Mouse (Mus musculus) kidney, adult 2 months (tissue): Measurements from ENCODE around the gene Gm11146. TPM values are rescaled to one million over a fixed set of nuclear protein-coding genes. Genes with fewer than 3 reads are reported as not detected.

Experiments
- DNase-seq: peaks from one replicate; pipeline ENCODE4 v3.0.0; 2021
- H3K27ac ChIP-seq: fragments of 200-500 bp; 2 replicates; pipeline ENCODE4 v1.5.1; 2012; ENCODE audit warnings: low read depth, low read length, control low read depth, inconsistent platforms; ENCODE audit not compliant: insufficient read depth
- H3K27me3 ChIP-seq: fragments of 200-500 bp; replicated peaks from 2 replicates; pipeline ENCODE4 v1.6.1; 2012; ENCODE audit warnings: mild to moderate bottlenecking, moderate library complexity, low read length, inconsistent platforms; ENCODE audit not compliant: control insufficient read depth, insufficient read depth
- H3K36me3 ChIP-seq: fragments of 200-500 bp; 2 replicates; pipeline ENCODE4 v1.6.1; 2012; ENCODE audit warnings: mild to moderate bottlenecking, moderate library complexity, low read length, inconsistent platforms; ENCODE audit not compliant: control insufficient read depth, insufficient read depth
- H3K4me1 ChIP-seq: fragments of 200-500 bp; 2 replicates; pipeline ENCODE4 v1.6.1; 2011; ENCODE audit warnings: low read length; ENCODE audit not compliant: control insufficient read depth, insufficient read depth
- H3K4me3 ChIP-seq: fragments of 200-500 bp; 2 replicates; pipeline ENCODE4 v1.5.1; 2011; ENCODE audit warnings: mild to moderate bottlenecking, low read depth, low read length, control low read depth; ENCODE audit not compliant: insufficient read depth
- CTCF ChIP-seq: fragments of 200-500 bp; conservative IDR thresholded peaks from 2 replicates; pipeline ENCODE4 v1.5.1; 2011; ENCODE audit warnings: low read depth, mild to moderate bottlenecking, control low read depth, low read length, moderate library complexity, mixed read lengths; ENCODE audit not compliant: insufficient read depth, insufficient read length
- POLR2A ChIP-seq: fragments of 200-500 bp; IDR thresholded peaks from one replicate; pipeline ENCODE4 v1.6.1; 2011; ENCODE audit warnings: low read depth, low read length, control low read depth
- WGBS: fragments of 180-500 bp; shearing (Covaris S2); methylation state at CpG from one replicate; pipeline ENCODE4 v1.1.7; 2018; 5-methylcytosine and 5-hydroxymethylcytosine counted together
- polyA plus RNA-seq: library from polyadenylated mRNA; depleted of rRNA; stranded (reverse); fragments of >200 nt; gene quantifications from 2 replicates; pipeline ENCODE4 v1.2.3, GENCODE M21; 2012

Gm11146 gene
- polyA plus RNA-seq, 1 experiment: not detected

DNA sequence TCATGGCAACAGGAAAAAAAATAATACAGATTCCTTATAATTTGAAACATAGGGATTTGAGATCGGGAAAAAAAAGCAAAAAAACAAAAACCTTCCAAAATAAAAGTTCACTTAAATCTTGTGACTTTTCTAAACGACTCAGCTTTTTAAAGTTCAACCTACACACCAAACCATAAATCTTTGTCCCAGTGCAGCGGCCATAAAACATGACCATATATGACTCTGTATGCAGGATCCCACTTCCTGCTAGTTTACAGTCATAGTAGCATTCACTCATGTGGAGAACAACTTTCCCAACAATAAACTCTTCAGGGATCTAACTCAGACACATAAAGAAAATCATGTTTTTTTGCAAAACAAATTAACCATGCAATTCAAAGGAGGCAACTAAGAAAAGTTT lies 39.0 kb downstream of the Gm11146 start:
- H3K4me3 ChIP-seq: no peak overlapping the region
- no peaks in the 10 kb centered on the region for H3K27me3 ChIP-seq
- no peak for DNase-seq
- TF ChIP-seq POLR2A (no peak), CTCF (no peak)
- H3K27ac ChIP-seq: no peak overlapping the region
- H3K36me3 ChIP-seq: no peaks in the 10 kb centered on the region
- H3K4me1 ChIP-seq: no peaks in the 10 kb centered on the region
- 49% methylated on average over 3 of the region's 3 CpGs for WGBS

DNA sequence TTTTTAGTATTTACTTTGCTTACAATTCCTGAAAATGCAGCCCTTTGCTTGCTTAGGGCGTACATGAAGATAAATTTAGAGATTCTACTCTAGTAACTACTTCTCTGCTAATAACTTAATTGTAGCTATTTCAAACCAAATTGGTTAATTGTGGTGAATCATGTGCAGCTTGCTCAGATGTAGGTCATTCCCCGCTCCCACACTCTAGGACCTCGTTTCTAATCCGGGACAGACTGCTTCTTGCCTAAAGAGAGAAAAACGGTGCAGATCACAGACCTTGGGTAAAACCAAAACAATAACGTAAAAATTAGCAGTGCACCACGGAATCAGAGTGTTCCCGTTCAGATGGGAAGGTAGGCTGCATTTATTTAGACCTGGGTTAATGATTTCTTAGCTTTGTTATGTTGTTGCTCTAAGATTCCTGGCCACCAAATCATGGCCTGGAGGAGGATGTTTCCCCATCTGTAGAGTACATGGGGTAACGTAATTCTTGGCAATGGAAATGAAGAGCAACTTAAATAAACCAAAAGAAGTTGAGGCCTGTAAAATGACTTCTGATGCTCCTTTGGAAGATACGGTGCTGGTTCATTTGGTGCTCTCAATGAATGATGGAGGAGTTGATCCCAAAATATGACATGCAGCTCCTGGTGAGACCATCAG lies 45.3 kb downstream of the Gm11146 start:
- no peak overlapping the region for H3K27ac ChIP-seq
- no peaks in the 10 kb centered on the region for H3K27me3 ChIP-seq
- no peaks in the 10 kb centered on the region for H3K36me3 ChIP-seq
- WGBS: 61% methylated on average over 10 of the region's 10 CpGs
- DNase-seq: peak; percentile 12
- no peak overlapping the region for H3K4me3 ChIP-seq
- H3K4me1 ChIP-seq: 0 out of 2 replicates have a peak, but pooled peaks cover 3% of the 10 kb centered on the region
- TF ChIP-seq CTCF (no peak), POLR2A (no peak)

DNA sequence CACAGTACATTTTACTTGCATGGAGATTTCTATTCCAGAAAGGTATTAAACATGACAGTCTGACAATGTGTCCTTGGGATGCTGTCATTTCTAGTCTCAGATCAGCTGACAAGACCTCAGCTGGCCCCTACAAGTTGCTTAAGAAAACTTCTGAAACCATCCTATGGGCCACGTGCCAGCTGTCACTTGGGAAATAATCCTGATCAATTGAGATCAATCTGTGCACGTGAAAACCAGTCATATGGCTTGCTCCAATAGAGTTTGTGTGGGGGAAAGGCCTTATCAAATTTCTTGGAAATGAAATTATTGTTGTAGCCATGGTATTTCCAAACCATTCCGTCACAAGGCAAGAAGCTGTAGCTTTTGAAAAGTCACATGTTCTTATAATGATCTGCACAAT lies 50.8 kb downstream of the Gm11146 start:
- DNase-seq: no peak
- Histone ChIP-seq H3K27me3 (no peaks in the 10 kb centered on the region), H3K4me1 (no peaks in the 10 kb centered on the region), H3K27ac (no peak overlapping the region), H3K4me3 (no peak overlapping the region), H3K36me3 (no peaks in the 10 kb centered on the region)
- TF ChIP-seq POLR2A: no peak
- TF ChIP-seq CTCF: no peak
- 88% methylated on average over 3 of the region's 3 CpGs for WGBS
